Mouse (Mus musculus) layer of hippocampus, adult 9-10 months (tissue): ENCODE results near the gene Ppp4c.

Experiments
- DNase-seq: peaks from one replicate; pipeline ENCODE4 v3.0.0; 2022; ENCODE audit warnings: low spot score

Gene Ppp4c

DNA sequence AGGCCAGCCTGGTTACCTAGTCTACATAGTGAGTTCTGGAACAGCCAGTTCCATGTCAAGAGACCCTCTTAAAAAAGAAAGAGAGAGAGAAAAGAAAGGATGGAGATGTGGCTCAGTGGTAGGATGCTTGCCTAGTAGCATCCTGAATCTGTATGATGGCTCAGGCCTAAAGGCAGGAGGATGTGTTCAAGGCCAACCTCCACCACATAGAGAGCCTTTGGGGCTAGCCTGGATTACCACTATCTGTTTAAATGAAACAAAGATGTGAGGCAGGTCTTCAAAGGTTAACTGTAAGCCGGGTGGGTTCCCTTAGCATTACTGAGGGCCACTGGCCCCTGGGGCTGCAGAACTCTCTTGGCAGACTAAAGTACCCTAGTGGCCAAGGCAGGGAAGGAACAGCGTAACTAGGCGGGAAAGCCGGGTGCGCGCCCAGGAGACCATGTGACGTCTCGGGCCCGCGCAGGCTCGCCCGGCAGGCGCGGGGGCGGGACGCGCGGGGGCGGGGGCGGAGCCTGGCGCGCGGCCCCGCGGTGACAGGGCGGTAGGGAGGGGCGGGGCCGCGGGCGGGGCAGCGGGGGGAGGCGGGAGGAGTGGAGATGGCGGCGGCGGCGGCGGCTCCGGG is 33.1 kb downstream of the Ppp4c start, which contains the start of gene Mapk3:
Gene Mapk3, plus strand, starts transcription at position 552 of the 622 bp plus-strand sequence.
- peak; percentile 88 for DNase-seq

DNA sequence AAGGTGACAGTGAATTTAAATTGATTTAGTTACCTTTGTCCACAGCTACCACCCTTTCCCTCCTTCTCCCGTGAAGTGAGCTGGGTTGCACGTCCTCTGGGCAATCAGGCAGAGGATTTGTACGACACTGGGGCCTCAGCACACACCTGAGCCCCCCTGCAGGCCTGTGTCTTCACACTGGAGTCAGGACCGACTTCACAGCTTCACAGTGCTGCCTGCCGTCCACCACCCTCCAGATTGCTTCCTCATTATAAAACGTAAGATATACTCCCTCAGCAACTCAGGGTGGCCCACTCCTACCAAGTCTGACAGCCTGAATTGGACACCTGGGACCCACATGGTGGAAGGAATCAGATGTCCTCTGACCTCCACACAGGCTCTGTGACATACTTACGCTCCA is 33.8 kb downstream of the Ppp4c start:
- DNase-seq, result no peak

DNA sequence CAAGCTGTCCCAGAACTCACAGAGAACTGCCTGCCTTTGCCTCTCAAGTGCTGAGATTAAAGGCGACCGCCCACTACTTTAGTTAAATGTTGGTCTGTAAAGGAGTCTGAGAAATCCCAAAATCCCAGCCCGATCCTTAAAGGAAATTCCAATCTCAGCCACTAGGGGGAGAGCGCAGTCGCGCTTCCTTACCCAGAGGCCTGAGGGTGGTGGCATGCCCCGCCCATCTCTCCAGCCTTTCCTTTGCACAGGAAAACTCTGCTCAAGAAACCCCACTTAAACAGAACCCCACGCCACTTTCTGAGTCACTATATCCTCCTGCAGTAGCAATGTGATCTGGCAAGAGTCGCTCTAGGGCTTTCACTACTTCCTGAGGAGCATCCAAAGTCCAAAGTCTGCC is 37.4 kb downstream of the Ppp4c start:
- DNase-seq, result no peak

DNA sequence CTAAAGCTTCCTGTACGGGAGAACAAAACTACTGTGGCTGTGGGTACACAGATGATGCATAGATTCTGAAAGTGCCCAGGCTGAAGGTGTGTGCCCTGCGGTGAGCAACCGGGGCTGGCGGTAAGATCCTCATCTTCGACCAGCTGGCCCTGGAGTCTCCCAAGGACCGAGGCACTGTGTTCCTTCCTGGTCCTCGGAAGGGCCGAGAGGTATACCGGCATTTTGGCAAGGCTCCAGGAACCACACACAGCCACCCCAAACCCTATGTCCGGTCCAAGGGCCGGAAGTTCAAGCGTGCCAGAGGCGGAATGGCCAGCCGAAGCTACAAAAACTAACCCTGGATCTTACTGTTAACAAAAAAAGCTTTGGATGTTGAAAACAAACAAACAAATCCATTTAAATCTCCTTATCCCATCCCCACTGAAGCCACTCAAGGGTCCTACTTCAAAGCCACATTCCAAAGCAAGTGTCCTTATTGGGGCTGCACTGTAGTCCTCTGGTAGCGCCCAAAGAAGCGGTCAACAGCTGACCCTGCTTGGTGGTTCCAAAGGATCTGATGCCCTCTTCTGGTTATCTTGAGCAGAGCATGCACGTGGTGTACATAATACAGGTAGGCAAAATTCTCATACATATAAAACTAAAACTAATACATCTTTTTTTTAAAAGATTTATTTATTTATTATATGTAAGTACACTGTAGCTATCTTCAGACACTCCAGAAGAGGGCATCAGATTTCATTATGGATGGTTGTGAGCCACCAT is 42.5 kb downstream of the Ppp4c start:
- no peak for DNase-seq

DNA sequence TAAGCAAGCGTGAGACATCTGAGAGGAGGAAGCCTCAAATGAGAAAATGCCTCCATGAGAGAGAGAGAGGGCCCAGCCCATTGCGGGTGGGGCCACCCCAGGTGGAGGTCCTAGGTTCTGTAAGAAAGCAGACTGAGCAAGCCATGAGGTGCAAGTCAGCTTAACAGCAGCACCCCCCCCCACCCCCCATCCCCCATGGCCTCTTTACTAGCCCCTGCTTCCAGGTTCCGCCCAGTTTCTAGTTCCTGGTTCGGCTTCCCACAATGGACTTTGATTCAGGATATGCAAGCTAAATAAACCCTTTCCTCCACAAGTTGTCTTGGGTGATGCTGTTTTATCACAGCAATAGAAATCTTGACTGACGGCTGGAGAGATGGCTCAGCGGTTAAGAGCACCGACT is 43.5 kb downstream of the Ppp4c start:
- no peak for DNase-seq

DNA sequence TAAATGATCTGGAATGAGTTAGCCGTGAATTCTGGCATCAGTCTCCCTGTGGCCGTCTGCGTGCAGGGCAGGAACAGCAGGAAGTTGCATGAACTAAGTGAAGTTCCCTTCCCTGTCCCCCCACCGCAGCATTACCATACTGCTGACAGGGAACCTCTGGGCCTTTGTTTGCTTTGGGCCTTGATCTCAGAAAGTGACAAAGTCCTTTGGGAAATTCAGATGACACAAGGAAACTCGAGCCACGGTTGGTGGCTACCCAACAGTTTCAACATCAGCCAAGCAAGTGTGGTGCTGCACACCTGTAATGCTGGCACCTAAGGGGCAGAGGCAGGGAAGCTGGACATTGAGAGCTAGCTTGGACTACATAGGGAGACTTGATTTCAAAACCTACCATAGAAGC is 45.5 kb downstream of the Ppp4c start:
- DNase-seq, result no peak

DNA sequence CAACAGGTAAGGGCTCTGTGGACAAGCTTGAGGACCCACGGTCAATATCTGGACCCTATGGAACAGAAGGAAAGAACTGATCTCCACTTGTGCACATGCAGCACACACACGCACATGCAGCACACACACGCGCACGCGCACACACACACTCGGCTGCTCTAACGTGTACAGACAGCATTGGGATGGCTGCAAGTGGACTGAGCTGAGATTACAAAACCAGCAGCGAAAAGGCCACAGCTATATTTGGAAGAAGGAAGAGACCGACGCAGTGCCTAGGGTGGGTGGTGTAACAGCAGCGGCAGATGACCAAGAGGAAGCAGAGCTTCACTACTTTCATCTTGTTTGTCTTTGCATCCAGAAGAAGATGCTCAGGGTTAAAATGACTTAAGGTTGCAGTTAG is 46.2 kb downstream of the Ppp4c start:
- no peak for DNase-seq

DNA sequence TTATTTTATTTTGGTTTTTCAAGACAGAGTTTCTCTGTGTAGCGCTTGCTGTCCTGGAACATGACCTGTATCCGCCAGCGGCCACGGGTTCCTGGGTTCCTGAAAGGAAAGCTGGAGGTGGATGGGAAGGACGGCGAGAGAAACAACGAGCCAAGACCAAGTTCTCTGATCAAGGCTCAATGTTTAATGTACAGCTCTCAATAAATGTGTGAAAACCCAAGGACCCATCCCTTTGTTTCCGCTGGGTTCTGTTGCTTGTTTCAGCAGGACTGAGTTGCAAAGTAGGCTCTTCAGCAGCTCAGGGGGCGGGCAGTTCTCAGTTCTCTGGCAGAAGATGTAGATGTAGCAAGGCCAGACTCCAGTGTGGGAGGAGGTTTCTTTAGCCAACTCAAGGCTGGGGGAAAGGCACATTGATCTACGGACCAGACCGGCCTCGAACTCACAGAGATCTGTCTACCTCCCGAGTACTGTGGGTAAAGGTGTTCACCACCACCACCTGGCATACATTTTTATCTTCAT is 50.3 kb downstream of the Ppp4c start:
- DNase-seq, result no peak

DNA sequence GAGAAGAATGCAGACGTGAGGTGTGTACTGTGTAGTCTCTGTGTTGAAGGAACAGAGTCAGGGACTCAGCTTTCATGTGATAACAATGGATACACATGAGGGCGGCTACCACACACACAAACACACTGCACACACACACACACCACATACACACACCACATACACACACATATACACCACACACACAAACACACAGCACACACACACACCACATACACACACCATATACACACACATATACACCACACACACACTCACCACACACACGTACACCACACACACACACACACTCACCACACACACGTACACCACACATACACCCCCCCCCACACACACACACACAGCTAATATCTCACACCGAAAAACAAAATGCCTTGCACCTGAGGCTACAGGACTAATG is 50.8 kb downstream of the Ppp4c start:
- DNase-seq, result no peak

DNA sequence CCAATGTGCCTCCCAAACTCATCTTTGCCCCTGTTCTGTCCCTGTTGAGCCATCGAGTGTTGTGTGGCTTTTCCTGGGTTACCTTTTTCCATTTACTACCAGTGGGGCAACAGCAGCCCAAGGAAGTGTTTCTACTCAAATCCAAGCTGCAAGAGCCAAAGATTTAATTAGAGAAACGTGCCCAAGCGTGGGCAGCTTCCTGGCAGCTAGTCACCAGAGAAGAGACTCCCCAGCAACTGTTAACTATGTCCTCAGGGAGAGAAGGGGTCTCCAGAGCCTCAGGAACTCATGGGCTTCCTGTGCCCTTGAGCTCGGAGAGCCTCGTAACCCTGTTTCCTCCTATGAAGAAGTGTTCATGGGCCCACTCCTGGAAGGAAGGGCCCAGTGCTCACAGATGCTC is 51.3 kb downstream of the Ppp4c start:
- DNase-seq, result no peak

DNA sequence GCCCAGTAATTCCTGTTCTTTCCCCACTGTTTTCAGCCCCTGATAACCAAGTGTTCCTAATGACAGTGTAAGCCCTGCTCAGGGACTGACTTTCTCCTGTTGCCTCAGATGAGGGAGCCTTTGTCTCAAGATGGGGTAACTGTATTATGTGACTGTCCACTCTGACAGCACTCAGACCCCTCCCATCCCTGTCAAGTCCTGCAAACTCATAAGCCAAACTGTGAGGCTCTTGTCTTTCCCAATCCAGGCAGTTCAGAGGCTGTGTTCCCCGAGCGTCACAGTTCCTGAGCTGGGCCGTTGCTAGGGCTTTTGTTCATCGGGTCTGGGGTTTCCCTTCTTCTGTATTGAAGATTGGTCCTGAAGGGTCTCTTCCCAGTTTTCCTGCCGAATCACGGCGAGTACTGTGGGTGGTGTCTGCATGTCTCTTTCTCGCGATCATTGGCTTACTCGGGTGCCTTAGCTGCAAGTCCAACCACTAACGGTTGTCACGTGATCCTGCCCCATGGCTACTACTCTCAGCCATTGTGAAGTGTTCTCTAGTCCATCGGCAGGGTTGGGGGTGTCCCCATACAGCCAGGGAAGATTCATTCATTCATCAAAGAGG is 52.1 kb downstream of the Ppp4c start:
- no peak for DNase-seq

DNA sequence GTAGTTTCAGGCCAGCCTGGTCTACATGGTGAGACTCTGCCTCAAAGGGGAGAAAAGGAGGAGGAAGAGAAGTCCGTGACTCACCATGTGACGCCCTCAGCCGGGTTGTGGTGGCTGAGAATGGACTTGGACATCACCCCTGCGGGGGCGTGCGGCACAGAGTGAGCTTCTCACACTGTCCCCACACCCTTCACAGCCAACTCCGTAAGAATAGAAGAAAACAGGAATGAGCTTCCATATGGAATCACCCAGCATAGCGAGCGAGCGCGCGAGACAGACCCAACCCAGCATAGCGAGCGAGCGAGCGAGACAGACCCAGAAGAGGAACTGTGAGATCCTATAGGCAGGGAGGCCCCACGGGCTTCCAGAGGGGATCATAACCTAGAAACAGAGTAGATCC is 52.7 kb downstream of the Ppp4c start:
- DNase-seq, result no peak

DNA sequence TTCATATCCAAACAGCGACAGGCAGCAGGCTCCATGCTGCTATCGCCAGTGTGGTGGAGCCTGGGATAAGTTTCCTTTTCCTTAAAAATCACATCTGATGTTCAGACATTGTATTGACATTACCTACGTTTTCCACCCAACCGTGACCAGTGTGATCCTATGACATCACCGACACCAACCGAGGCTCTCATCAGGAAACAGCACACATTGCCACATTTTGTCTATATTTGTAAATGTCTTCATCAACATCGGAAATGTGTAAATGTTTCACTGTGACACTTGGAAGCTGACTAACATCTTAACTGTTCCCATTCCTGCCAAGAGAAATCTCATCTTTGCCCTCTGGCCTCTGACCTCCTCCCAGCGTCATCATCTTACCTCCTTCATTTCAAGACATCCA is 56.2 kb downstream of the Ppp4c start:
- DNase-seq, result no peak
